Mouse (Mus musculus): ENCODE data around the gene Tshz3. TPM values are rescaled to one million over a fixed set of nuclear protein-coding genes. Genes with fewer than 3 reads are reported as not detected.

Gene Tshz3
- polyA plus RNA-seq, 2 experiments, result 0.33 to 0.48 TPM

DNA sequence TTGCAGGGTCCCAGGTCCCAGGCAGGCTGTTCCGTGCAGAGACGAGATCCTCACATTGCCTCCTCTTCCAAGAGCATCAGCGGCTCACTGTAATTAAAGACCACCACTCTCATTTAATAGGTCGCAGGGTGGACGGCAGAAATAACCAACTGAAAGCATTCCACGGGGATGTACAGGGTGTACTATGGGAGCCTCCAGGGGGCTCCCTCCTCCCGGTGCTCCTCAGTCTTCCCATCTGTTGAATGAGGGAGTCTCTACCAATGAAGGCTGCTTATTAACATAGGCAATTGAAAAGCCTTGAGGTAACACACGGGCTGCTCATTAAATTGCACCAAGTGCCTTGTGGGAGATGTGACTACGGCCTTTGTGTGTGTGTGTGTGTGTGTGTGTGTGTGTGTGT is 37.3 kb upstream of the Tshz3 start:
- Histone ChIP-seq H3K27ac (no peak overlapping the region), H3K36me3 (replicated peaks; ENCODE audit: control insufficient read depth, insufficient read depth, low read depth) (no peaks in the 10 kb centered on the region), H3K4me3 (ENCODE audit: insufficient read depth in 1 of 2, low read depth in 2 of 2, low read length in 2 of 2) (no peak overlapping the region), H3K4me2 (ENCODE audit: low read depth) (no peak overlapping the region), H3K4me1 (replicated peaks; ENCODE audit: control insufficient read depth in 2 of 2, insufficient read depth in 2 of 2, low read length in 1 of 2) (no peaks in the 10 kb centered on the region), H3K9me3 (ENCODE audit: control insufficient read depth, low read length) (no peaks in the 10 kb centered on the region), H3K9ac (replicated peaks) (no peak overlapping the region), H3K27me3 (ENCODE audit: control insufficient read depth, insufficient read depth, low read length) (no peaks in the 10 kb centered on the region)
- TF ChIP-seq CTCF (IDR thresholded peaks at IDR 0.05; ENCODE audit: low read depth), result no peak
- TF ChIP-seq EP300 (IDR thresholded peaks at IDR 0.05; ENCODE audit: low read depth), result no peak
- 53% methylated on average over 9 of the region's 9 CpGs for WGBS (ENCODE audit: insufficient replicate concordance)
- DNase-seq (ENCODE audit: low read depth in 3 of 3, low spot score in 3 of 3), result no peak
- ATAC-seq (ENCODE audit: insufficient read depth), result no peak

DNA sequence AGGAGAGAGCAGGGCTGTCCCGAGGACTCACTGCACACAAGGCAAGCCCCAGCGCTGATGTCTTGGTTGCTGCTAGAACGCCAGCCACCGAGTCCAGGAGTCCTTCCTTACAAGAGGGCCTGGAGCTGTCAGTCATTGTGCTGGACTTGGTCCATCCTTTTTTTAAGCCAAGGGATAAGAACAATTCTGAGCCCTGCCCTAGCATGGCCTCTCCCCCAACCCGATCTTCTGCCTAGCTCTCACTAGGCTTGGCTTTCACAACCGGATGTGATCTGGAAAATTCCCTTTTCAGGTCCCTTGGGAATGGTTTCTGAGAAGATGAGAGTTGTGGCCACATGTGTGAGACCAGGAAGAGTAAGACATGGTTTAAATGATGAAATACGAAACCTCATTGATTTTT is 34.5 kb upstream of the Tshz3 start:
- Histone ChIP-seq H3K4me1 (replicated peaks; ENCODE audit: control insufficient read depth in 2 of 2, insufficient read depth in 2 of 2, low read length in 1 of 2) (no peaks in the 10 kb centered on the region), H3K9me3 (ENCODE audit: control insufficient read depth, low read length) (no peaks in the 10 kb centered on the region), H3K4me3 (ENCODE audit: insufficient read depth in 1 of 2, low read depth in 2 of 2, low read length in 2 of 2) (no peak overlapping the region), H3K27me3 (ENCODE audit: control insufficient read depth, insufficient read depth, low read length) (no peaks in the 10 kb centered on the region), H3K27ac (no peak overlapping the region), H3K36me3 (replicated peaks; ENCODE audit: control insufficient read depth, insufficient read depth, low read depth) (no peaks in the 10 kb centered on the region), H3K9ac (replicated peaks) (no peak overlapping the region), H3K4me2 (ENCODE audit: low read depth) (no peak overlapping the region)
- WGBS (ENCODE audit: insufficient replicate concordance), result 67% methylated on average over 7 of the region's 7 CpGs
- ATAC-seq (ENCODE audit: insufficient read depth) (no peak), DNase-seq (ENCODE audit: low read depth in 3 of 3, low spot score in 3 of 3) (no peak)
- TF ChIP-seq EP300 (IDR thresholded peaks at IDR 0.05; ENCODE audit: low read depth), result no peak
- no peak for TF ChIP-seq CTCF (IDR thresholded peaks at IDR 0.05; ENCODE audit: low read depth)

DNA sequence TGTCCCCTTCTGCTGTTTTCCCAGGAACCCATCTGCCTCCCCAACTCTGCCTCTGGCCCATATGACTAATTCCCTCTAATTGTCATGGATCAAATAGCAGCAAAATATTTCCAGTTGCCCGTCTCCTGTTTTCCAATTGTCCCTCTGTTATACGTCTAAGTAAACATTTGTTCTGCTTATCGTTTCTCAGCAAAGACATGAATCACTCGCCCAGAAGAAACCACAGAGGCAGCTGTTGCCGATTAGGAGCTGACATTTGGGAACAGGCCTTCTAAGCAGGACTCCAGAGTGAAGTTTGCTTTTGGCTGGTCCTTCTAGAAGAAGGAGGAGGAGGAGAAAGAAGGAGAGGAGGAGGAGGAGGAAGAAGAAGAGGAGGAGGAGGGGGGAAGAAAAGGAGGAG is 30.2 kb upstream of the Tshz3 start:
- no peak for TF ChIP-seq EP300 (IDR thresholded peaks at IDR 0.05; ENCODE audit: low read depth)
- TF ChIP-seq CTCF (IDR thresholded peaks at IDR 0.05; ENCODE audit: low read depth), result no peak
- Histone ChIP-seq H3K4me2 (ENCODE audit: low read depth) (no peak overlapping the region), H3K4me1 (replicated peaks; ENCODE audit: control insufficient read depth in 2 of 2, insufficient read depth in 2 of 2, low read length in 1 of 2) (no peaks in the 10 kb centered on the region), H3K27ac (no peak overlapping the region), H3K36me3 (replicated peaks; ENCODE audit: control insufficient read depth, insufficient read depth, low read depth) (no peaks in the 10 kb centered on the region), H3K9me3 (ENCODE audit: control insufficient read depth, low read length) (no peaks in the 10 kb centered on the region), H3K9ac (replicated peaks) (no peak overlapping the region), H3K27me3 (ENCODE audit: control insufficient read depth, insufficient read depth, low read length) (no peaks in the 10 kb centered on the region), H3K4me3 (ENCODE audit: insufficient read depth in 1 of 2, low read depth in 2 of 2, low read length in 2 of 2) (no peak overlapping the region)
- WGBS (ENCODE audit: insufficient replicate concordance), result 18% methylated on average over 5 of the region's 5 CpGs
- ATAC-seq (ENCODE audit: insufficient read depth) (no peak), DNase-seq (ENCODE audit: low read depth in 3 of 3, low spot score in 3 of 3) (no peak)

DNA sequence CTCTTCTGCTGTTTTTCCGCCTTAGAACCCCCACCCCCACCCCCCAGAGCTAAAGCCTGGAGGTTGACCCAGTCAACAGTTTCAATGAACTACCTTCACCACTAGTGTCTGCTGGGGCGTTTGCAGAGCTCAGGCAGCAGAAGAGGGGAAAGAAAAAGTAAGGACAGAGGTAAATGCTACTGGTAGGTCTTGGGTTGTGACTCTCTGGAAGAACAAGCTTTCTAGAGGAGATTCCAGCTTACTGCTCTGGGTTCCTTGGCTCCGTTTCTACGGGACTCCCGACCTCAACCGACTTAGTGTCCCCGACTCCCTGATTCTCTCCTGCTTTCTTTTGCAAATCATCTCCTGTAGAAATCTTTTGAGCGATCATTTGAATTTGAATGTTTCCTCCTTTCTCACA is 19.9 kb upstream of the Tshz3 start:
- no peak for TF ChIP-seq EP300 (IDR thresholded peaks at IDR 0.05; ENCODE audit: low read depth)
- no peak for TF ChIP-seq CTCF (IDR thresholded peaks at IDR 0.05; ENCODE audit: low read depth)
- 19% methylated on average over 8 of the region's 8 CpGs for WGBS (ENCODE audit: insufficient replicate concordance)
- no peak for ATAC-seq (ENCODE audit: insufficient read depth)

DNA sequence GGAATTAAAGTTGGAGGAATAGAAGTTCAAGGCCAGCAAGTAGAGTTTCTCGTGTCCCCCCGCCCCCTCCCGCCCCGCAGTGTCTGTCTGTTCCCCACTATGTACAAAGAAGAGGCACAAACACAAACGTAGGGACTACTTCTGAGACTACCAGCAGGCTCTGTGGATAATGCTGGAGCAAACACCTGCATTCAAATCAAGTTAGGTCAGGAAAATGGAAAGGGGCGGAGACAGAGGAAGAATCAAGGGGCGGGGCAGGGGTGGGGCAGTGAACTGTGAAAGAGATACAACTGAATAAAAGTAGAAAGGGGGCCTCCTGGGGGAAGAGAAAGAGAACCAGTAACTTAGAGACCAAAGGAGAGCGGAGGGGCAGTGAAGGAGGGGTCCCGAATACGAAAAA is 19.4 kb upstream of the Tshz3 start:
- Histone ChIP-seq H3K4me3 (ENCODE audit: insufficient read depth in 1 of 2, low read depth in 2 of 2, low read length in 2 of 2) (no peak overlapping the region), H3K9ac (replicated peaks) (no peak overlapping the region), H3K4me1 (replicated peaks; ENCODE audit: control insufficient read depth in 2 of 2, insufficient read depth in 2 of 2, low read length in 1 of 2) (no peaks in the 10 kb centered on the region; a peak in 1 of 4 replicates), H3K4me2 (ENCODE audit: low read depth) (no peak overlapping the region), H3K36me3 (replicated peaks; ENCODE audit: control insufficient read depth, insufficient read depth, low read depth) (no peaks in the 10 kb centered on the region), H3K27ac (no peak overlapping the region), H3K27me3 (ENCODE audit: control insufficient read depth, insufficient read depth, low read length) (peaks cover 22% of the 10 kb centered on the region), H3K9me3 (ENCODE audit: control insufficient read depth, low read length) (no peaks in the 10 kb centered on the region)
- WGBS (ENCODE audit: insufficient replicate concordance), result 7% methylated on average over 10 of the region's 10 CpGs
- no peak for ATAC-seq (ENCODE audit: insufficient read depth)
- DNase-seq (ENCODE audit: low read depth in 3 of 3, low spot score in 3 of 3), result no peak
- TF ChIP-seq CTCF (IDR thresholded peaks at IDR 0.05; ENCODE audit: low read depth) (no peak), EP300 (IDR thresholded peaks at IDR 0.05; ENCODE audit: low read depth) (no peak)

More for the DNA sequence above, 19.9 kb upstream of the Tshz3 start:
- H3K27me3 ChIP-seq (ENCODE audit: control insufficient read depth, insufficient read depth, low read length), result peaks cover 22% of the 10 kb centered on the region
- no peaks in the 10 kb centered on the region; a peak in 1 of 4 replicates for H3K4me1 ChIP-seq (replicated peaks; ENCODE audit: control insufficient read depth in 2 of 2, insufficient read depth in 2 of 2, low read length in 1 of 2)
- DNase-seq (ENCODE audit: low read depth in 3 of 3, low spot score in 3 of 3), result no peak
- H3K27ac ChIP-seq, result no peak overlapping the region
- no peak overlapping the region for H3K4me2 ChIP-seq (ENCODE audit: low read depth)
- H3K36me3 ChIP-seq (replicated peaks; ENCODE audit: control insufficient read depth, insufficient read depth, low read depth), result no peaks in the 10 kb centered on the region
- no peak overlapping the region for H3K9ac ChIP-seq (replicated peaks)
- no peak overlapping the region for H3K4me3 ChIP-seq (ENCODE audit: insufficient read depth in 1 of 2, low read depth in 2 of 2, low read length in 2 of 2)
- no peaks in the 10 kb centered on the region for H3K9me3 ChIP-seq (ENCODE audit: control insufficient read depth, low read length)

Measured in liver, embryonic 14.5 days (tissue).